Mouse (Mus musculus) C2C12 (cell line): ENCODE data around the gene Dgkb. TPM values are rescaled to one million over a fixed set of nuclear protein-coding genes. Genes with fewer than 3 reads are reported as not detected.

Experiments
- H3K27me3 ChIP-seq: one replicate; pipeline ENCODE4 v1.6.1; 2011; ENCODE audit not compliant: control insufficient read depth, insufficient read depth, insufficient read length
- H3K36me3 ChIP-seq: one replicate; pipeline ENCODE4 v1.6.1; 2011; ENCODE audit not compliant: control insufficient read depth, insufficient read depth
- H3K4me3 ChIP-seq: one replicate; pipeline ENCODE4 v1.5.1; 2011; ENCODE audit warnings: mild to moderate bottlenecking, control low read depth; ENCODE audit not compliant: poor library complexity, insufficient read depth, severe bottlenecking
- H3K79me2 ChIP-seq: one replicate; pipeline ENCODE4 v1.6.1; 2011; ENCODE audit not compliant: control insufficient read depth, insufficient read depth
- H3K79me3 ChIP-seq: one replicate; pipeline ENCODE4 v1.6.1; 2011; ENCODE audit warnings: low read depth, control low read depth
- H3ac ChIP-seq: one replicate; pipeline ENCODE3; 2011; ENCODE audit warnings: low read depth; ENCODE audit not compliant: control insufficient read depth, insufficient read length
- CEBPB ChIP-seq: IDR thresholded peaks from one replicate; pipeline ENCODE4 v1.6.1; 2011; ENCODE audit warnings: low read depth, mild to moderate bottlenecking, control low read depth, moderate library complexity
- CTCF ChIP-seq: IDR thresholded peaks from one replicate; pipeline ENCODE4 v1.5.1; 2011; ENCODE audit not compliant: control insufficient read depth, insufficient read depth, insufficient read length
- FOSL1 ChIP-seq: IDR thresholded peaks from one replicate; pipeline ENCODE4 v1.8.0; 2011; ENCODE audit warnings: mild to moderate bottlenecking, low read length; ENCODE audit not compliant: poor library complexity, insufficient read depth, severe bottlenecking
- MAX ChIP-seq: IDR thresholded peaks from one replicate; pipeline ENCODE4 v1.6.1; 2011; ENCODE audit warnings: mild to moderate bottlenecking, control low read depth
- MYOD1 ChIP-seq: IDR thresholded peaks from one replicate; pipeline ENCODE4 v1.6.1; 2011; ENCODE audit warnings: low read depth; ENCODE audit not compliant: control insufficient read depth, insufficient read length
- MYOG ChIP-seq: IDR thresholded peaks from one replicate; pipeline ENCODE4 v1.6.1; 2011; ENCODE audit not compliant: control insufficient read depth, insufficient read length; ENCODE audit errors: extremely low read depth
- USF1 ChIP-seq: IDR thresholded peaks from one replicate; pipeline ENCODE4 v1.6.1; 2011; ENCODE audit warnings: low read depth, mild to moderate bottlenecking, control low read depth, moderate library complexity
- polyA plus RNA-seq: library from polyadenylated mRNA; unstranded; fragments of >200 nt; fragmentation: generic; extraction: Trizol; gene quantifications from one replicate; pipeline ENCODE4 v1.2.1, GENCODE M21; 2012; ENCODE audit warnings: missing spikeins

Dgkb gene
- polyA plus RNA-seq, 1 experiment, result not detected

DNA sequence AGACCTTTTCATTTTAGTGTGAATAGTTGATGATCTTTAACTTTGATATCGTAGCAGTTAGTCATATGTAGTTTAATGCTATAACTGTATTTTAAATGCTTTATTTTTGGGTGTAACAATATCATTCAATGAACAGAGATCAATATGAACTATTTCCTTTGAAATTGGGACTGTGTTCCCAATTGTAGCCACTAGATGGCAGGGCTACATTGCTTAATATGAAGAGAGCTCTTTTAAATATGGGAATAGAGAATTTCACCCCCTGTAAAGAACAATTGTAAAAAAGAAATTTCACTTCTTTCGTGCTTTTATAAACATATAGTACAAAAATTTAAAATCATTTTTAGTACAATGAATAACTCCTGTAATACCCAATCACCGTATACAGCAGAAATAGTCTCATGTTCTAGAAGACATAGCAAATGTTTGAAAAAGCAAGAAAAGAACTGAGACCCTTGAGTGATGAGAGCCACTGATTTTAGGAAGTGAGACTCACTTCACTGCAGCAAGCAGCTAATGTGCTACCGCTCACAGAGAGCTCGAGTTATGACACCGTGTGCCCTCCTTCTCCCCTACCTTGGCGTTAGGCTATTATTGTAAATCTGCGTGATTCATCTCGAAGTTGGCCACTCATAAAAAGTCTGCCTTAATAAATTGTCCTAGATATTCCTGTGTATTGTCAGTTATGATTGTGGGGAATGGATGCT lies 312.8 kb downstream of the Dgkb start:
- TF ChIP-seq CTCF (no peak), FOSL1 (no peak), MYOD1 (no peak), USF1 (no peak), CEBPB (no peak), MYOG (no peak), MAX (no peak)
- H3K79me2 ChIP-seq, result no peaks in the 10 kb centered on the region

DNA sequence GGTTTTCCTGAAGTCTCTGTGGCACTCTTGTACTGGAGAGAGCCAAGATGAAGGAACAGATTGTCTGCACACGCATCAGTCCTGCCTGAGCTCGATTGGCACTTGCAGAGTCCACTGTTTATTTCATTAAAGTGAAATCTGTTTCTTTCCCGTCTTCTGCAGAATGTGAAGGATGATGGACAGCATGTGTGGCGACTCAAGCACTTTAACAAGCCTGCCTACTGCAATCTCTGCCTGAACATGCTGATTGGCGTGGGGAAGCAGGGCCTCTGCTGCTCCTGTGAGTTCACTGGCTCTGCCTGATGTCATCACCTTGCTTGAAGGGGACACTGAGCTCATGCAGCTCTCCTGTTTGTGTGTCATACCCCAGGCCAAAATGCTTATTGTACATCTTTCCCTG lies 318.9 kb downstream of the Dgkb start:
- Histone ChIP-seq H3K27me3 (no peaks in the 10 kb centered on the region), H3K4me3 (no peak overlapping the region), H3ac (no peak overlapping the region), H3K36me3 (no peaks in the 10 kb centered on the region), H3K79me2 (no peaks in the 10 kb centered on the region), H3K79me3 (no peaks in the 10 kb centered on the region)
- TF ChIP-seq CEBPB (no peak), MYOD1 (no peak), MAX (no peak), MYOG (no peak)

More for the DNA sequence above, 312.8 kb downstream of the Dgkb start:
- Histone ChIP-seq H3ac (no peak overlapping the region), H3K27me3 (no peaks in the 10 kb centered on the region), H3K36me3 (no peaks in the 10 kb centered on the region), H3K4me3 (no peak overlapping the region), H3K79me3 (no peaks in the 10 kb centered on the region)

DNA sequence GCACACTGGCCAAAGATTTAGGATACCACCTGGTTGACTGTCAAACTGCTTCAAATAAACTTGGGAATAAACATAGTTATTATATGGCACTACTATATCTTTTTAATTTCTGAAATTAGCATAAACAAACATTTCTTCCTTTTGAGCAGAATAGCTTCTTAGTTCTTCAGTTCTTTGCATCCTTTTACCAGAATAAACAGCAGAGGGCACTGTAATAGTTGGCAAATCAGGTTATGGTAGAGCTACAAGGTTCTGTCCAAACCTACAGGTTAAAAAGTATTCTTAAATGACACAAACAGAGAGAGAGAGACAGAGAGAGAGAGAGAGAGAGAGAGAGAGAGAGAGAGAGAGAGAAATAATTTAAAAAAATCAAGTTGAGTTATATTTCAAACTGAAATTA lies 322.5 kb downstream of the Dgkb start:
- Histone ChIP-seq H3K79me2 (no peaks in the 10 kb centered on the region), H3K27me3 (no peaks in the 10 kb centered on the region), H3K4me3 (no peak overlapping the region), H3ac (no peak overlapping the region), H3K36me3 (no peaks in the 10 kb centered on the region), H3K79me3 (no peaks in the 10 kb centered on the region)
- TF ChIP-seq CEBPB (no peak), MAX (no peak), FOSL1 (no peak), MYOD1 (no peak), MYOG (no peak), USF1 (no peak), CTCF (no peak)

DNA sequence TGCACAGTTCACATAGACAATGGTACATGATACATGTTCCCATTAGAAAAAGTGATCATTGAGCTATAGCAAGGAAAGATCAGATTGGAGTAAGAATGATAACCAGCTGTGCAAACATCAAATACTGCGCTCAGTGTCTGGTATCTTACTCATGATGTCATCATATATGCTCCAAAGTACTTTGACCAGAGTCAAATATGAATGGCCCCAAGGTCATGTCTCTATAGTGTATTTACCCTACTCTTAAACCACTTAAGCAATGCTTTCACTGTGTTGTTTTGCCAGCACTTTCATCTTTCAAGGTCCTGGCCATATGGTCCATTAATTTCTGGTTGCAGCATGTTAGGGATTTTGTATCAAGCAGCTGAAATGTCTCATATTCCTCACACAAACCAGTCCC lies 415.1 kb downstream of the Dgkb start:
- no peak overlapping the region for H3ac ChIP-seq
- H3K79me2 ChIP-seq, result no peaks in the 10 kb centered on the region
- no peak overlapping the region for H3K4me3 ChIP-seq
- H3K79me3 ChIP-seq, result no peaks in the 10 kb centered on the region
- H3K36me3 ChIP-seq, result no peaks in the 10 kb centered on the region
- TF ChIP-seq MYOG, result no peak
- TF ChIP-seq MAX, result no peak
- no peak for TF ChIP-seq FOSL1
- no peaks in the 10 kb centered on the region for H3K27me3 ChIP-seq

DNA sequence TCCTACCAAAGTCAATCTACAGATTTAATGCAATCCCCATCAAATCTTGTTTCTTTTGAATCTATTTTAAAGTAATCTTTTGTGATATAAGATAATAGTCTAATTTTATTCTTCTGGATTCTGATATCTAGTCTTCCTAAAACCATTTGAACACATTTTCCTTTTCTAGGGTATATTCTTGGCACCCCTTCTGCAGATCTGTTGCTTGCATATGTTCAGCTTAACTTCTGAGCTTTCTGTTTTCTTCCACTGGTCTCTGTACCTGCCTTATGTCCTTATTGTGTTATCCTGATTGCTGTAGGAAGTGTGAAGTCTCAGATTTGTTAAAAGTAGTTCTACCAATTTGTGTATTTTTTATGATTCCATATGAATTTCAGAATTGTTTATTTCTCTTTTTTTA lies 451.3 kb downstream of the Dgkb start:
- H3K79me2 ChIP-seq, result no peaks in the 10 kb centered on the region
- no peak overlapping the region for H3K4me3 ChIP-seq
- no peak overlapping the region for H3ac ChIP-seq
- no peaks in the 10 kb centered on the region for H3K36me3 ChIP-seq
- H3K79me3 ChIP-seq, result no peaks in the 10 kb centered on the region
- H3K27me3 ChIP-seq, result no peaks in the 10 kb centered on the region
- TF ChIP-seq USF1, result no peak
- TF ChIP-seq MYOD1, result no peak
- no peak for TF ChIP-seq CTCF
- TF ChIP-seq MAX, result no peak
- TF ChIP-seq MYOG, result no peak
- TF ChIP-seq CEBPB, result no peak
- TF ChIP-seq FOSL1, result no peak

DNA sequence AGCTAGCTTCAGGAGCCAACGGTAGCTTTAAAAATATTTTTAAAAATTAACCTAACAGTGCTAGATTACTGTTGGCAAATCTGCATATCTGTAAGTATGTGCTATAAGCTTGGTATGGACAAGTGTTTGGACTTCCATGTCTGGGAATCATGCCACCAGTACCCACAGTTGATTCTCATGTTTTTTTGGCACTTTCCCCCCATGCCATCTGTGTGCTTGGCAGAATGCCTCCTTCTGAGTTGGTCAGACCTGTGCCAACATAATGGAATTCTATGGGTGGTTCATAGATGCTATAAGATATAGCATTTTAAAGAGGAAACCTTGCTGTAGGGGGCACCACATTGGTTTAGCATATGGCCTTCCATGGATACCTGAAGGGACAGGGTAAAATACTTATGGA lies 484.0 kb downstream of the Dgkb start:
- Histone ChIP-seq H3K79me2 (no peaks in the 10 kb centered on the region), H3K4me3 (no peak overlapping the region), H3ac (no peak overlapping the region), H3K36me3 (no peaks in the 10 kb centered on the region), H3K79me3 (no peaks in the 10 kb centered on the region), H3K27me3 (no peaks in the 10 kb centered on the region)
- no peak for TF ChIP-seq CEBPB
- TF ChIP-seq FOSL1, result no peak
- TF ChIP-seq MYOG, result no peak
- TF ChIP-seq USF1, result no peak
- no peak for TF ChIP-seq MYOD1
- no peak for TF ChIP-seq CTCF
